Mouse (Mus musculus): ENCODE measurements at regions not wholly inside any gene's neighbourhood (a gene's known extent, or its start where the extent isn't known, plus 50 kb on each side); places are given as distances from the start of the nearest gene placed in this dataset.
"Not testable (repeated sequence)": the region's sequence is repeated elsewhere in the genome, so short reads cannot be mapped to it uniquely, and the experiment has no call there.

DNA sequence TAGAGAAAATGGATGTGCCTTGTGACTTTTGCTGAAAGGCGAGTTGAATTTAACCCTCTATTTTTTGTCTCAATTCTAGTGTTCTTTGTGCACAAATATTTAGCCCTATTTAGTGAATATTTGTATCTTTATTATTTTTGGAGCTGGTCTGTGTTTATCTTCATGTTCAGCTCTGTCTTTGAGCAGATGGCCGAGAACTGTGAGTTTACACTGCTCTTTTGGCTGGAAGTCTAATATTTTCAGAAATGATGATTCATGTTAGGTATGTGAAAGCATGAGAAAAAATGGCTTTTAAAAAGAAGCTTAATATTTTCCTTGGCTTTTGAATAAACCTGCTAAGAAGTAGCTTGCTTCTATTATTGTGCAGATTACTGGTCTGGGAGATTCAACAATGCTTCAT lies 505.4 kb downstream of the Sema5a start:
- no peak for ATAC-seq (replicated peaks; ENCODE audit: low read depth, poor library complexity, severe bottlenecking)

- ATAC-seq (replicated peaks; ENCODE audit: low read depth, poor library complexity, severe bottlenecking) = no peak
Measured at GRCm38 (mm10) chr15:32751991-32752390, 507.4 kb downstream of the Sema5a start.

GRCm38 (mm10) chr15:32760141-32760540 lies 515.5 kb downstream of the Sema5a start:
- no peak for ATAC-seq (replicated peaks; ENCODE audit: low read depth, poor library complexity, severe bottlenecking)

- ATAC-seq (replicated peaks; ENCODE audit: low read depth, poor library complexity, severe bottlenecking) = peak; percentile 89
Measured at GRCm38 (mm10) chr15:32766011-32766701, 521.5 kb downstream of the Sema5a start.

DNA sequence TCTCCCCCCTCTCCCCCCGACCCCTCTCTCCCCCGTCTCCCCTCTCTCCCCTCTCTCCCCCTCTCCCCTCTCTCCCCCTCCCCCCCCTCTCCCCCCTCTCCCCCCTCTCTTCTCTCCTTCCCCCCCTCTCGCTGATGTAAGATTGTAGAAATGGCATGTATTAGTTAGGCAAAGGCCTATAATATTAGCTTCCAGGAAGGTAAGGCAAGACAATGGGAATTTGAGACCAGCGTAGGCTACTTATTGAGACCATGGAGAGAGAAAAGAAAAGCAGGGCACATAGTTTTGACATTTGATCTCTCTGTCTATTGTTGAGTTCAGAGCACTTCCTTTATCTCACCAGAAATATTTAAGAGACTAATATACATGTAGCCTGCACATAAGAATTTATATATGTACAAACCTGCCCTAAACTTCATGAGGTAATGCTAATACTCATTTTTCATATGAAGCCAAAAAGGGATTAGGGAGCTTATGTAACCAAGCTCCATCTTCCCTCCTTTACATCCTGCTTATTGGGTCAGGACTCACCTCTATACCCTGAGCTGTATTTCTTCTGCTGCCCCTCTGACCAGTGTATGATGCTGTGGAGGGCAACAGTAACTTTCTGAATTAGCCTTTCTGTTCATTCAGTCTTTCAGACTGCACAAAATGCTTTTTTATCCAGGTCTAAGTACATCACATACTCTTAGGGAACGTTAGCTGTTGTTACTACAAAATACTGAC lies 522.3 kb downstream of the Sema5a start:
- ATAC-seq (replicated peaks; ENCODE audit: low read depth, poor library complexity, severe bottlenecking) = no peak

DNA sequence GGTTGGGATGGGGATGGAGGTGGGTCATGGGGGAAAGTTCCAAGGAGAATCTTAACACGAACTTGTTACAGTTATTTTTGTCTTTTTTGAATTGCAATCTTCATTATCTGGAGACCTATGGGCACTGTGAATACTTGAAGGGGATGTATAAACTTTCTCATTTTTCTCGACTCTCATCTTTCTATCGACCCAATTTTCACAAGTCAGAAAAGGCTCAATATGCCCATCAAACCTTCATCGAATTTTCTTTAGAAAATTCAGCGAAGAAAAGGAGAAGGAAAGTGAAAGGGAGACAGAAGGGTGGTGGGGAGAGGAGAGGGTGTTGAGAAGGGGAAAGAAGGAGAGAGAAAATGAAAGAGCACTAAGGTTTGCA lies 533.6 kb downstream of the Sema5a start:
- not testable (repeated sequence) for ATAC-seq (replicated peaks; ENCODE audit: low read depth, poor library complexity, severe bottlenecking)

DNA sequence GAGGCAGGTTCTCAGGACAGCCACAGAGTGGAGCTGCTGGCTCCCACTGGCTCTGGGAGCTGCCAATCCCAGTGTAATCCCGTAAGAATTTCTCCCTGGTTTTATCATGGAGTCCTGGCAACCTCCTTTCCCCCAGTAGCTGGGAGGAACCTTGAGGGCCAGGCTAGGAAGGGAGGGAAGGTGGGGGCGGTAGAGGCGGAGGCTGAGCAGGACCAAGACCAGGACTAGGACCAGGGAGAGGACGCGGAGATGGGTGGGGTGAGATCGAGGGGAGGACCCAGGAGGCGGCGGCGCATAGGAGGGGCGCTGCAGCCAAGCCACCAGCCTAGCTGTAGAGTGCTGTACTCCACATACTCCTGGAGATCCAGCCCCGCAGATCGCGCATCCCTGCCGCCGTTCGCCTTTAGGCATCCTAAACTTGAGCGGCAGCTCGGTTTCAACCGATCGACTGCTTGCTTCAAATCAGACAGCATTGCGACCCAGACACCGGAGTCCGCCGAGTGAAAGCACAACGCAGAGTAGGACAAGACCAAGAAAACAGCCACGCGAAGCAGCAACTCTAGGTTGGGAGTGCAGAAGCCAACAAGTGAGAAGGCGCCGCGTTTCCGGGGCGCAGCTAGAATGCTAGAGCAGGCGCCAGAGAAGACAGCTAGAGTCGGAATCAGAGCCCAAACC lies 534.1 kb downstream of the Sema5a start:
- peak; percentile 94 for ATAC-seq (replicated peaks; ENCODE audit: low read depth, poor library complexity, severe bottlenecking)

DNA sequence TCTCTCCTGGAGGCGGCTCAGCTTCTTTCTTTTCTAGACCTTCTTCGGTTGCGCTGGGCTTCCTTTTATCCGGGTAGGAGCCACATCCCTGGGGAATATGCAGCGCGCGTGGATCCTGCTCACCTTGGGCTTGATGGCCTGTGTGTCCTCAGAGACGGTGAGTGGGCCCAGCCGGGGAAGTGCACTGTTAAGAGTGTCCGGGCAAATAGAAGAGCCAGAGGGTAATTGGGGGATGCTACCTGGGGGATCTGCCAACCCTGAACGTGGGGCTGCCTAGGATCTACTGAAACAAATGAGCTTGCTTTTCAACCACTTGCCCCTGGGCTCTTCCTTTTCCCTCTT lies 534.6 kb downstream of the Sema5a start:
- ATAC-seq (replicated peaks; ENCODE audit: low read depth, poor library complexity, severe bottlenecking) = not testable (repeated sequence)

GRCm38 (mm10) chr15:32781609-32782008 lies 537.0 kb downstream of the Sema5a start:
- not testable (repeated sequence) for ATAC-seq (replicated peaks; ENCODE audit: low read depth, poor library complexity, severe bottlenecking)

GRCm38 (mm10) chr15:32799222-32799621 lies 554.6 kb downstream of the Sema5a start:
- ATAC-seq (replicated peaks; ENCODE audit: low read depth, poor library complexity, severe bottlenecking) = no peak

DNA sequence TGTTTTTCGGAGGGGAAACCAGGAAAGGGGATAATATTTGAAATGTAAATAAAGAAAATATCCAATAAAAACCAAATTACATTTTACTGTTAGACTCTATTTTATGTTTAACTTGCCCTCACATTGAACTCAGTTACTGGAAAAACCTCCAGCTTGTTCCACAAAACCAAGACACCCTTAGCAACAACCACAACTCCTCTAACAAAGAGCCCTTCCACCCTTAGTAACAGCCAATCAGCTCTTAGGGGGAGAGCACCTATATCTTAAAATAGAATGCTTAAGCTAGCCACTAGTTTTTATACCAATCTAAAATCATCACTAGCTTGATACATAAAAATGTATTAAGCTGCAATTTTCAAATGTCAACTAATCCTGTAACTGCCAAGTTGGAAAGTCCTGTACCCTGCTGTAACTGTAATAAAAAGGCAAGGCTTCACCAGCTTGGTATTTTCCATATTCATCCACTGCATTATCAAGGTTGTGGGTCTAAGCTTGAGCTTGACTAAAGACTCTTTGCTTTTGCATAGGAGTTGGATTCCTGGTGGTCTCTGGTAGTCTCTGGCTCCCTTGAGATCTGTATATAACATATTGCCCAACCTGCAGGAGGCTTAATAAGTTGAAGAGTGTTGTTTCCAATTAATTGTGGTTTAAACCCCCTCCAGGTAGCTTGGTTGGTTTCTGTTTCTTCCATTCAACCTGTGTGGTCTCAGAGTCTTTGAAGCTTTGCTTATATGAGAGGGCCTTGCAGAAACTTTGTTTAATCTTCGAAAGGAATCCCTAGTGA lies 566.4 kb downstream of the Sema5a start:
- no peak for ATAC-seq (replicated peaks; ENCODE audit: low read depth, poor library complexity, severe bottlenecking)

GRCm38 (mm10) chr15:32839966-32840365 lies 595.4 kb downstream of the Sema5a start:
- ATAC-seq (replicated peaks; ENCODE audit: low read depth, poor library complexity, severe bottlenecking) = no peak
